Mouse (Mus musculus) limb, embryonic 14.5 days (tissue): Measurements from ENCODE around the gene Rab5a. TPM values are rescaled to one million over a fixed set of nuclear protein-coding genes. Genes with fewer than 3 reads are reported as not detected.

Source experiments
- ATAC-seq: fragments of 200-750 bp; cut with Nextera tagmentation; 2 replicates; pipeline ENCODE4 v1.8.0; 2017; ENCODE audit warnings: low read depth, moderate number of reproducible peaks, moderate TSS enrichment; ENCODE audit not compliant: low FRiP score
- DNase-seq: peaks from one replicate; pipeline ENCODE4 v3.0.0-alpha.2; 2015; ENCODE audit warnings: low spot score
- H3K27ac ChIP-seq: fragments of 300-500 bp; sonication (generic); replicated peaks from 2 replicates; pipeline ENCODE4 v1.5.1; 2014; ENCODE audit warnings: low read depth, mild to moderate bottlenecking, low read length, moderate library complexity, mixed read lengths
- H3K27me3 ChIP-seq: fragments of 300-500 bp; sonication (generic); 2 replicates; pipeline ENCODE4 v1.6.1; 2014; ENCODE audit warnings: low read length, mixed read lengths; ENCODE audit not compliant: control insufficient read depth, insufficient read depth
- H3K36me3 ChIP-seq: fragments of 300-500 bp; sonication (generic); 2 replicates; pipeline ENCODE4 v1.6.1; 2014; ENCODE audit warnings: mild to moderate bottlenecking, low read length, moderate library complexity, mixed read lengths; ENCODE audit not compliant: control insufficient read depth, insufficient read depth
- H3K4me1 ChIP-seq: fragments of 300-500 bp; sonication (generic); 2 replicates; pipeline ENCODE4 v1.6.1; 2014; ENCODE audit warnings: antibody characterized with exemption, low read length, mixed read lengths; ENCODE audit not compliant: control insufficient read depth, insufficient read depth
- H3K4me2 ChIP-seq: fragments of 300-500 bp; sonication (generic); replicated peaks from 2 replicates; pipeline ENCODE4 v1.6.1; 2014; ENCODE audit warnings: low read depth, mild to moderate bottlenecking, low read length, moderate library complexity; ENCODE audit not compliant: severe bottlenecking
- H3K4me3 ChIP-seq: fragments of 300-500 bp; sonication (generic); replicated peaks from 2 replicates; pipeline ENCODE4 v1.5.1; 2014; ENCODE audit warnings: low read length
- H3K9ac ChIP-seq: fragments of 300-500 bp; sonication (generic); 2 replicates; pipeline ENCODE4 v1.6.1; 2014; ENCODE audit warnings: mild to moderate bottlenecking, low read depth, low read length, moderate library complexity; ENCODE audit not compliant: severe bottlenecking
- H3K9me3 ChIP-seq: fragments of 300-500 bp; sonication (generic); 2 replicates; pipeline ENCODE4 v1.6.1; 2016; ENCODE audit warnings: low read length; ENCODE audit not compliant: control insufficient read depth
- POLR2A ChIP-seq: fragments of 200-500 bp; IDR thresholded peaks from 2 replicates; pipeline ENCODE4 v1.8.0; 2012; ENCODE audit warnings: inconsistent platforms, mild to moderate bottlenecking, moderate library complexity, borderline replicate concordance; ENCODE audit not compliant: insufficient read depth, insufficient read length; ENCODE audit errors: extremely low read depth
- WGBS: fragments of 180-500 bp; shearing (Covaris S2); extraction: QIAGEN DNeasy Blood & Tissue Kit; methylation state at CpG from one replicate; pipeline ENCODE4 v1.1.7; 2014; 5-methylcytosine and 5-hydroxymethylcytosine counted together
- polyA plus RNA-seq, 2 experiments: library from polyadenylated mRNA; depleted of rRNA in 1 of 2; stranded (reverse) in 1 of 2; unstranded in 1 of 2; fragments of >200 nt; fragmentation: Nextera tagmentation in 1 of 2; extraction: Ambion mirVana in 1 of 2; gene quantifications; 2 replicates each; pipeline versions ENCODE4 v1.2.1 to v1.2.3; 2012 to 2014

The Rab5a gene
- polyA plus RNA-seq, 2 experiments: 44.7 to 85.0 TPM

DNA sequence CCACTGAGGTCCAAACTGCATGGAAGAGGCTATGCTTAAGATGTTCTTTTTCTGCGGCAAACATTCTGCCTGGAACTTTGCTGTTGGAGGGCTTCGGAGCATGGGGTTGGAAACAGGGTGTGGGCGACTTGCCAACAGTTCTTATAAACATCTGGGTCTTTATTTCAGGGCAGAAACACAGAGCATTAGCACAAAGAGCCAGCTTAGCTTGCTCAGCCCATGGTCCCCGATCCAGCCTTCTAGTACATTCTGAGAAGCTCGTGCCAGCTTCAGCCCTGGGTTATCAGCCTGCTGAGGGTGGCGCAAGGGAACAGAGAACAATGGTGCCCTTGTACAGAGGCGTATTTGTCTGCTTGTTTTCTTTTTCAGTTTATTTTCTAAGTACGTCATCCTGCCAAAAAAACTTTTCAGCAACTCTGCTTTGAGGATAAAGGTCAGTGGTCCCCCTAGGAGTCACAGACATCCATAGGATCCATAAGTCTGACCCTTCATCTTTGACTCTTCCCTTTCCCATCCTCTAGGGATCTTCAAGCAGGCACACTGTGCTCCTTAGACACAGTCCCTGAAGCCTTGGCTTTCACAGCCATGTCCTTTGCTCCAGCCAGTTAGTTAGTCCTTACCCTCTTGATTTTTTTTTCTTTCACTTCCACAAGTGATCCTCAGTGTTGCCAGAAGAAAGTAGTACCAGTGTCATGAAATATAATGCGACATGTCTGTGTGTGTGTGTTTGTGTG is 64.7 kb downstream of the Rab5a start:
- peak; percentile 83 for DNase-seq
- ATAC-seq: 0 out of 2 replicates have a peak, but pooled peaks have one; percentile 47
- WGBS: 44% methylated on average over 9 of the region's 9 CpGs

DNA sequence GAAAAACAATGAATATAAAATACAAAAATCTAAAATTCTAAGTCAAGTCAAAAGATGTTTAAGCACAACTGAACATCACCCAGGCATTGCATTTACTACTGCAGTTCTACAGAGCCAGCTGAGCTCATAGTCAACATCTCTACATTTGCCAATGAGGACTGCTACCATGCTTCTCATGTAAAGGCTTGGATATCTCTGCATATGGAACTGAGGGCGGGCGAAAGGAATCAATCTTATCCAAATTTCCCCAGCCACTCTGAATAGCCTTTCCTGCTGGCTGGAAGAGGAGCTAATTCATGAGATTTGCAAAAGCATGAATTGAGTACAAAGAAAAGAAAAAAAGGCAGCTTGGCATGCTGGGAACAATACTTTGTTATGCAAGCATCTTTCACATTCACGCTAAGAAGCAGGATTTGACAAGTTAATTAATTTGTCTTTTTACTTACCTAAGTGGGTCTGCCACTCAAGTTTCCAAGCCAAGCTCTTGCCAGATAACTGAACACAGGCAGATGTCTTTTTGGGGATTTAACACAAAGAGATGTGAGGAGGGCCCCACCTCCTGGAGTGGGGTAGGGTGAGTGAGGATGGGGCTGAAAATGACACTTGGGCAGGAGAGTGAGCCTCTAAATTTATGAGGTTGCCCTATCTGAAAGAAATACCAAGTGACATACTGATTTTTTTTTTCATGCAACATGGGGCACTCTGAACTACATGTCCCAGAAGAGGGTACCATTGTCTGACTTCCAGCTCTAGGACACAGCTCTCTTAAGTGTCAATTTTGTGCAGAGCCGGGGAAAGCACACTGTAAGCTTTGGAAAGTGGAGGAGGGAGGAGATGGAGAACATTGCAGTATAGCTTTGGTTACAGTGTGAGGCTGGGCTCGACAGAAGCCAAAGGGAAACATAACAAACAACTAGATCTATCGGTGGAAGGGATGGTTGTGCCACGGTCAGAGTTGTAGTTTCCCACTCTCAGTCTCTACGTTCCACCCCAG is 72.6 kb downstream of the Rab5a start:
- no peak for TF ChIP-seq POLR2A
- Histone ChIP-seq H3K4me1 (no peaks in the 10 kb centered on the region), H3K27ac (no peak overlapping the region), H3K27me3 (no peaks in the 10 kb centered on the region), H3K9me3 (no peaks in the 10 kb centered on the region), H3K36me3 (no peaks in the 10 kb centered on the region), H3K4me3 (no peak overlapping the region), H3K9ac (no peak overlapping the region), H3K4me2 (no peak overlapping the region)
- WGBS: 83% methylated on average over 8 of the region's 8 CpGs
- DNase-seq (no peak), ATAC-seq (no peak)

More for the DNA sequence above, 64.7 kb downstream of the Rab5a start:
- H3K9me3 ChIP-seq: no peaks in the 10 kb centered on the region
- no peak overlapping the region for H3K4me3 ChIP-seq
- TF ChIP-seq POLR2A: no peak
- H3K4me2 ChIP-seq: 0 out of 2 replicates have a peak overlapping the region, but pooled peaks have one; percentile 7
- H3K9ac ChIP-seq: no peak overlapping the region; the same call in 1 of the 2 replicates
- peak overlapping the region; percentile 10; the same call in 1 of the 2 replicates for H3K27ac ChIP-seq
- H3K27me3 ChIP-seq: no peaks in the 10 kb centered on the region
- H3K4me1 ChIP-seq: peaks cover 5% of the 10 kb centered on the region
- H3K36me3 ChIP-seq: no peaks in the 10 kb centered on the region

DNA sequence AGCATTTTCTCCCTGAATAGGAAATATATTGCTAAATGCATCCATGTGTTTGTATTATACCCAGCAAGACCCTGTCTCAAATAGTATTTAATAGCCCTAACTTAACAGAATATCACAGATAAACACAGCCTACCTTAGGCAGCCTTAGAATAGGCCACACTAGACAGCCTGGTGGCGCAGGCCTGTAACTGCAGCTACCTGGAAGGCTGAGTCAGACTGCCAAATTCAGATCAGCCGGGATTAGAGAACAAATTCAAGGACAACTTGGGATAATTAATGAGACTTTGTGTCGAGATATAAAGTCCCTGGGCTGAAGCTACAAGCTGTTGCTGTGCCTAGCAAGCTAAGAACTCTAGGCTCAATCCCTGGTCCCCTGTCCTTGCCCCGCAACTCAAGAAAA is 75.1 kb downstream of the Rab5a start:
- H3K4me1 ChIP-seq: no peaks in the 10 kb centered on the region
- DNase-seq: no peak
- H3K9me3 ChIP-seq: no peaks in the 10 kb centered on the region
- H3K4me3 ChIP-seq: no peak overlapping the region
- ATAC-seq: no peak
- no peak for TF ChIP-seq POLR2A
- H3K4me2 ChIP-seq: no peak overlapping the region
- H3K36me3 ChIP-seq: no peaks in the 10 kb centered on the region
- WGBS: 68% methylated on average over 4 of the region's 4 CpGs
- no peak overlapping the region for H3K9ac ChIP-seq
- H3K27me3 ChIP-seq: no peaks in the 10 kb centered on the region
- H3K27ac ChIP-seq: no peak overlapping the region

DNA sequence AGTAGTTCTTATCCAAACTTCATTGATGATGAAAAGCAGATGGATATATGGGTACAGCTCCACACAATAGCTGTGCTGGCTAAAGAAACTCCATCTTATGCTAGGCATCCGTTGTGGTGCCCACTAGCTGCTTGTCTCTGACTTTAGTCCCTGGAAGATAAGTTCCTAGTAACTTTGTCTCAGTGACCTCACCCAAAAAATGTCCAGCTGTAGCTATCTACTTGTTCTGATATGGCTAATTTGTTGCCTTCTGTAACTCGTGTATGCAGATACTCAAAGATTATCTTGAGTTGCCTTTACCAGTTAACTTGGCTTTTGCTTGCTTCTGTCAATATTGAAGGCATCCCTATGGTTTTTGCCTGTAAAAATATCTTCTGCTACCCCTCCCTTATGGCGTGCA is 75.8 kb downstream of the Rab5a start:
- DNase-seq: no peak
- no peak for ATAC-seq
- H3K27me3 ChIP-seq: no peaks in the 10 kb centered on the region
- H3K4me1 ChIP-seq: no peaks in the 10 kb centered on the region
- H3K9ac ChIP-seq: no peak overlapping the region
- 71% methylated on average over 3 of the region's 3 CpGs for WGBS
- no peaks in the 10 kb centered on the region for H3K36me3 ChIP-seq
- H3K27ac ChIP-seq: no peak overlapping the region
- no peak for TF ChIP-seq POLR2A
- H3K4me2 ChIP-seq: no peak overlapping the region
- H3K4me3 ChIP-seq: no peak overlapping the region
- H3K9me3 ChIP-seq: no peaks in the 10 kb centered on the region

Other genes with a start within 250 kb of the Rab5a start
- gene Efhb, start 15.9 kb upstream of the Rab5a start, polyA plus RNA-seq (2012; rRNA removed): 0.77 and 0.79 TPM in 2 replicates
- gene Efhb, start 15.9 kb upstream of the Rab5a start, polyA plus RNA-seq (2014; fragmentation: Nextera tagmentation; extraction: Ambion mirVana): 0.29 and 0.68 TPM in 2 replicates
- gene Pp2d1, start 60.2 kb downstream of the Rab5a start, polyA plus RNA-seq (2012; rRNA removed): not detected in 2 replicates
- 0.45 and 0.64 TPM in 2 replicates for gene Pp2d1, start 60.2 kb downstream of the Rab5a start, polyA plus RNA-seq (2014; fragmentation: Nextera tagmentation; extraction: Ambion mirVana)
- 7.5 and 10.0 TPM in 2 replicates for gene Kat2b, start 87.6 kb downstream of the Rab5a start, polyA plus RNA-seq (2012; rRNA removed)
- gene Kat2b, start 87.6 kb downstream of the Rab5a start, polyA plus RNA-seq (2014; fragmentation: Nextera tagmentation; extraction: Ambion mirVana): 7.6 and 7.9 TPM in 2 replicates
- gene Sgo1, start 210.1 kb downstream of the Rab5a start, polyA plus RNA-seq (2012; rRNA removed): 12.1 and 16.0 TPM in 2 replicates
- 25.7 and 27.3 TPM in 2 replicates for gene Sgo1, start 210.1 kb downstream of the Rab5a start, polyA plus RNA-seq (2014; fragmentation: Nextera tagmentation; extraction: Ambion mirVana)